In the genomic region with DNA sequence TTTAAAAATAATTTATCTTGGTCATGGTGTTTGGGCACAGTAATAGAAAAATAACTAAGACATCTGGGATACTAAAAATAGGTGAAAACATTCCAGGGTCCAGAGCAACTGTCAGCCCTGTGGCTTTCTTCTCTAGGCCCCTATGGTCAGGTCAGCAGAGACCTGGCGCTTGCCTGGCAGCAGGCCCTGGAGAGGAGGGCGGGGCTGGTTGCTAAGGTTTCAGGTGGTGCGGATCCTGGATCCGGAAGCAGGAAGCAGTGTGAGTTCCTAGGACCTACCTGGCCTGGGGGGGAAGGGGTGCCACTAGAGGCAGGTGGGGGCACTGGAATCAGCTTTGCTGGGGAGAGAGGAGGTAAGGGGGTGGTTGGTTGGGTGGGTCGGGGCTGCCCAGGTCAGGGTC, we compare ENCODE assay signal across 9 mouse cellular contexts. TPM values are rescaled to one million over a fixed set of nuclear protein-coding genes. Genes with fewer than 3 reads are reported as not detected.
A peak's percentile ranks its signal among the peaks of the same experiment; 100 is the strongest.
DNase-seq lines count a peak whose midpoint lies in the region; ATAC-seq and TF ChIP-seq lines count a peak whose summit lies in the region.
"Had no signal": no experiment of that assay in that cellular context is flagged by ENCODE, and none has a peak within 500 bp of the region (broad histone marks: within the 10 kb centered on the region; RNA-seq: fewer than 3 reads in every experiment).

Gene Smim22 (plus strand): TSS at position 222 of the 400 bp plus-strand sequence.

- H3K27ac ChIP-seq in kidney, postnatal 0 days: peak within 1 kb of the TSS; percentile 47; the same call in 1 of the 2 replicates
- no peak within 1 kb of the TSS for H3K27ac ChIP-seq in lung, embryonic 16.5 days (ENCODE audit: low read length)
- H3K27ac ChIP-seq in forebrain, embryonic 15.5 days (replicated peaks): no peak within 1 kb of the TSS

- no peaks in the 10 kb centered on the region for H3K36me3 ChIP-seq in kidney, postnatal 0 days (ENCODE audit: insufficient read depth, low read length)
- peaks cover 2% of the 10 kb centered on the region; the same call in 1 of the 2 replicates for H3K36me3 ChIP-seq in lung, embryonic 16.5 days (ENCODE audit: control insufficient read depth, insufficient read depth, low read length)
- no peaks in the 10 kb centered on the region for H3K36me3 ChIP-seq in forebrain, embryonic 15.5 days

- 40% methylated on average over 5 of the region's 5 CpGs for WGBS in kidney, postnatal 0 days
- WGBS in lung, embryonic 16.5 days: 36% methylated on average over 5 of the region's 5 CpGs
- WGBS in forebrain, embryonic 15.5 days: 48% methylated on average over 5 of the region's 5 CpGs

- H3K27me3 ChIP-seq in kidney, postnatal 0 days (ENCODE audit: insufficient read depth, low read length): no peaks in the 10 kb centered on the region
- no peaks in the 10 kb centered on the region for H3K27me3 ChIP-seq in lung, embryonic 16.5 days (ENCODE audit: control insufficient read depth, insufficient read depth, low read depth, low read length)
- no peaks in the 10 kb centered on the region for H3K27me3 ChIP-seq in forebrain, embryonic 15.5 days

- DNase-seq in embryo, embryonic 10 days (ENCODE audit: low spot score): peak; percentile 23
- no peak for DNase-seq in embryo, embryonic 11 days
- peak; percentile 13 for DNase-seq in embryo, embryonic 10.5 days (ENCODE audit: low spot score)
- DNase-seq in kidney, postnatal 0 days (ENCODE audit: low spot score): peak; percentile 41
- no peak for DNase-seq in frontal cortex, postnatal 10 days (ENCODE audit: low spot score in 2 of 2)
- no peak for DNase-seq in left cerebral cortex, adult 11 months (ENCODE audit: low spot score)
- DNase-seq: midbrain, embryonic 14.5 days had no signal

- H3K4me1 ChIP-seq in kidney, postnatal 0 days (replicated peaks; ENCODE audit: insufficient read depth, low read length): no peaks in the 10 kb centered on the region; the same call in 1 of the 2 replicates
- H3K4me1 ChIP-seq in lung, embryonic 16.5 days (replicated peaks; ENCODE audit: control insufficient read depth, insufficient read depth, low read length): no peaks in the 10 kb centered on the region; the same call in 1 of the 2 replicates
- H3K4me1 ChIP-seq in forebrain, embryonic 15.5 days: peaks cover 3% of the 10 kb centered on the region

- peak within 1 kb of the TSS; percentile 39 for H3K4me2 ChIP-seq in kidney, postnatal 0 days (ENCODE audit: low read length)
- peak within 1 kb of the TSS; percentile 59 for H3K4me2 ChIP-seq in lung, embryonic 16.5 days (ENCODE audit: low read depth, low read length)
- H3K4me2 ChIP-seq in forebrain, embryonic 15.5 days (replicated peaks): no peak within 1 kb of the TSS

- 0 out of 2 replicates have a peak within 1 kb of the TSS, but pooled peaks have one; percentile 23 for H3K9ac ChIP-seq in kidney, postnatal 0 days (ENCODE audit: low read depth, low read length)
- H3K9ac ChIP-seq in lung, embryonic 16.5 days (ENCODE audit: low read length): peak within 1 kb of the TSS; percentile 52
- H3K9ac ChIP-seq in forebrain, embryonic 15.5 days (replicated peaks): no peak within 1 kb of the TSS

- no peaks in the 10 kb centered on the region for H3K9me3 ChIP-seq in kidney, postnatal 0 days (replicated peaks; ENCODE audit: low read length)
- H3K9me3 ChIP-seq in lung, embryonic 16.5 days (ENCODE audit: control insufficient read depth, low read length): no peaks in the 10 kb centered on the region
- H3K9me3 ChIP-seq in forebrain, embryonic 15.5 days: no peaks in the 10 kb centered on the region

- no peak for TF ChIP-seq CTCF in kidney, postnatal 0 days (IDR thresholded peaks at IDR 0.05; ENCODE audit: low read depth)

- peak; percentile 73 for ATAC-seq in kidney, postnatal 0 days (replicated peaks; ENCODE audit: low FRiP score, low read depth)
- peak; percentile 86 for ATAC-seq in lung, embryonic 16.5 days (ENCODE audit: low read depth)
- no peak for ATAC-seq in forebrain, embryonic 15.5 days (replicated peaks)

- H3K4me3 ChIP-seq in kidney, postnatal 0 days (replicated peaks; ENCODE audit: low read depth, low read length): 0 out of 2 replicates have a peak within 1 kb of the TSS, but pooled peaks have one; percentile 2
- peak within 1 kb of the TSS; percentile 43 for H3K4me3 ChIP-seq in lung, embryonic 16.5 days (ENCODE audit: low read length)
- no peak within 1 kb of the TSS for H3K4me3 ChIP-seq in forebrain, embryonic 15.5 days

RNA-seq across cellular contexts. Expression of gene Smim22, which starts in this region (rescaled TPM):
- 30.9 and 38.3 TPM in 2 replicates for polyA plus RNA-seq in kidney, postnatal 0 days (2015; fragmentation: Nextera tagmentation; extraction: Ambion mirVana)
- 45.1 and 46.8 TPM in 2 replicates for polyA plus RNA-seq in lung, embryonic 16.5 days (2015; fragmentation: Nextera tagmentation; extraction: Ambion mirVana)
- polyA plus RNA-seq in forebrain, embryonic 15.5 days (2015; fragmentation: Nextera tagmentation; extraction: Ambion mirVana): 1.0 and 1.1 TPM in 2 replicates
- polyA plus RNA-seq: midbrain, embryonic 14.5 days had no signal

Comparison
In these comparisons a context has a peak if more than half of its experiments do, and no peak if none do; other contexts are left out.
1. RNA of gene Smim22 (polyA plus RNA-seq): 45.1 to 46.8 TPM in lung, embryonic 16.5 days and 30.9 to 38.3 TPM in kidney, postnatal 0 days; 1.0 to 1.1 TPM in forebrain, embryonic 15.5 days; every median in the first group is over 10 times any median in the second.
2. DNase-seq: peak in embryo, embryonic 10 days (single experiment), embryo, embryonic 10.5 days (single experiment) and kidney, postnatal 0 days (single experiment); none in embryo, embryonic 11 days (single experiment), frontal cortex, postnatal 10 days (0 of 2) and left cerebral cortex, adult 11 months (single experiment).